Mouse (Mus musculus): ENCODE measurements around the gene Kmt2c.
"Not testable (repeated sequence)": the region's sequence is repeated elsewhere in the genome, so short reads cannot be mapped to it uniquely, and the experiment has no call there.

The Kmt2c gene

DNA sequence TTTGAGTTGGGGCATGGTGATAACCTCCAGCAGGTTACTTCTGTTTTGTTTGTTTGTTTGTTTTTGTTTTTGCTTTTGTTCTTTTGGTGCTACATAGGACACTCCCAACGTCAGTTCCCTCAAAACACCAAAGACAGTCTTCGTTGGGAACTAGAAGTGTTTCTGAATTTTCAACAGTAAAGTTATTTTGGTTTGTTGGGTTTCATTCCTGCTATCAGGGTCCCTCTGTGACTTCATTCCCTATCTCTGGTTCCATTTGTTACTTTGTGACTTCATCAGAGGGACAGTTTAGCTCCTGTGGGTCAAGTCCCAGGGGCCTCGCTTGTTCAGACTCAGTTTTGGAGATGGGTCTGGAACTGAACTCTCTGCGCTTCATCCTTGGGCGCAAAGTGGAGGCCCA is 17.2 kb upstream of the Kmt2c start, which contains the start of gene Cct8l1:
Gene Cct8l1 (plus strand): TSS at position 301 of the 400 bp plus-strand sequence.
- DNase-seq: no peak

DNA sequence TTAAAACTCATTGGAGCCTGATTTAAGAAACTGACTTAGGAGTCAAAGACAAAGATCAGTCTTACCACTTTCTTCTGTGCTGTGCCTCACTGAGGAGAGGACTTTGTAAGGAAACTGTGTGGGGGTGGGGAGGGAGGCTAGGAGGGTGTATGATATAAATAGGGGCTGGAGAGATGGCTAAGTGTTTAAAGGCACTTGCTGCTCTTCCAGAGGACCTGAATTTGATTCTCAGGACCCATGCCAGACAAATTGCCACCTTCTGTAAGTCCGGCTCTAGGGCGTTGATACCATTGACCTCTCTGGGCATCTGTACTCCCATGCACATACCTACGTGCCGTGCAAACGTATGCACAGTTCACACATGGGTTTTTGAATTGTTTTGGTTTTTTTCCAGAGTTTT is 7.5 kb upstream of the Kmt2c start:
- no peak for DNase-seq

DNA sequence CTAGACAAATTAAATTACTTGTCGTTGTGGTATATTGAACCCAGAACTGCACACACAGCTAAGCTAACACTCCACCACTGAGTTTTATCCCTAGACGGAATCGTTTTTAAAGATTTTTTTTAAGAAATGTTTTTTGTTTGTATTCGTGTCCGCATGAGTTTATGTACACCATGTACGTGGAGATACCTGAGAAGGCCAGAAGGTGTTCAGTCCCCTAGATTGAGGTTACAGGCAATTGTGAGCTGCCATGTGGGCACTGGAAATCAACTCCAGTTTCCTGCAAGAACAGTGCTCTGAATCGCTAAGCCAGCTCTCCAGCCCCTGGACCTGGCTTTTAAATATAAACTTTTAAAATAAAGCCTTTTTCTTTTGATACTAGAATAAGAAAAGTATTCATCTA is 2.1 kb upstream of the Kmt2c start:
- DNase-seq: no peak

DNA sequence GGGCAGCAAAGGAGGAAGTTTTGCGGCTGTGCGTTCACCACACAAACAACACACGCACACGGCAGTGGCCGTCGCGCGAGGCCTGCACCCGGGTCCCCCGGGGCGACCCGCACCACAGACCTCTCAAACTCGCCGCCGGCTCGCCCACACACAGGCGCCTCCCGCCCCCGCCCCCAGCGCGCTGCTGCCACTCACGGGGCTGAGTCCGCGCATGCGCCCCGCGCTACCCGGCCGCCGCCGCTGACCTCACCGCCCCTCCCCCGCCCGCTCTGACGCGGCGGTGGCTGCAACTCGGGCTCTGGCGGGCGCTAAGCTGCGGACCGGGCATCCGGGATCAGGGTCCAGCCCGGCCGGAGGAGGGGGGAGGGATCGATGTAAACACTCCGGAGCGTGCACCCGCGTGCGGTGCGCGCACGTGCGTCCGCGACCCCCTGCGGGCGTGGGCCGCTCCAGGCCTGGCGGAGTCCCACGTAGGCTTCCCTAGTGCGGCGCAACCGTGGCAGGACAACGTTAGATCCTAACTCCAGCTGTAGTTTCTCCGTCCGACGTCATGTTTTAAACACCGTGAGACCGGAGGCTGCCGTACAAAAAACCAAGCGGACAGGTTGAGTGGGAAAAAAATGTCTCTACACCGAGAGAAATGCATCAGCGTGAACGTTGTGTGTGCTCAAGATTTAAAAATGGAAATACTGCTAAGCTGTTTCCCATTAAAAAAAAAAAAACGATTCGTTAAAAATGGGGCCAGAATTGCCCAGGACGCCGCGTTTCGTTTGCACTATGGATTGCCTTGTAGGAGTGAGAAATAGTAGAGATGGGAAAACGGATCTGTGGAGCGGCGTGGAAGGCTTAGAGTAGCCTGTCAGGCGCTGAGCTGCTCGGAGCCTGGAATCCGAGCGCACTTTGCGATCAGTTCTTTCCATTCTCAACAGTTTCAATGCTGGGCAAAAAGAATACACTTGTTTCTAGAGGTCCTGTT is 1.1 kb upstream of the Kmt2c start:
- peak; percentile 97 for DNase-seq

DNA sequence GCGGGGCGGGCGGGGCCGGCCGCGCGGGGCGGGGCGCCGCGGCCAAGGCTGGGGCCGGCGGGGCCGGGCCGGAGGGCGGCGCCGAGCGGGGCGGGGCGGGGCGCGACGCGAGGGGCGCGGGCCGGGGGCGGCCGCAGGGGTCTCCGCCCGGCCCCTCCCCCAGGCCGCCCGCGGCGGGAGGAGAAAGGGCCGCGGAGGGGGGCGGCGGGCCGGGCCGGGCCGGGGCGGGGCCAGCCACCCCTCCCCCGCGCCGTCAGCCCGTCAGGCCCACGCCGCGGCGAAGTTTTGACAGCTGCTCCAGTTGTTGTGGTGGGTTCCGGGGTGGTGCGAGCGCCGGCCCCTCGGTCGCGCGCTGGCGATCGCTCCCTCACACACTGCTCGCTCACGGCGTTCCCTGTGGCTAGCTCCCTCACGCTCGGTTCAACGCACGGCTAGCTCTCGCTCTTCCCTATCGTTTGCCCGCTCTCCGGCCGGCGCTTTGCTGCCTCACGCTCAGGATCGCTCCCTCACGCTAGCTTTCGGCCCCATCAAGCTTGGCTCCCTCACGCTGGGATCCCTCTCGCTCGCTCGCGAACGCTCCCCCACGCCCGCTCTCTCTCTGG is 339 bp upstream of the Kmt2c start:
- peak; percentile 77 for DNase-seq

DNA sequence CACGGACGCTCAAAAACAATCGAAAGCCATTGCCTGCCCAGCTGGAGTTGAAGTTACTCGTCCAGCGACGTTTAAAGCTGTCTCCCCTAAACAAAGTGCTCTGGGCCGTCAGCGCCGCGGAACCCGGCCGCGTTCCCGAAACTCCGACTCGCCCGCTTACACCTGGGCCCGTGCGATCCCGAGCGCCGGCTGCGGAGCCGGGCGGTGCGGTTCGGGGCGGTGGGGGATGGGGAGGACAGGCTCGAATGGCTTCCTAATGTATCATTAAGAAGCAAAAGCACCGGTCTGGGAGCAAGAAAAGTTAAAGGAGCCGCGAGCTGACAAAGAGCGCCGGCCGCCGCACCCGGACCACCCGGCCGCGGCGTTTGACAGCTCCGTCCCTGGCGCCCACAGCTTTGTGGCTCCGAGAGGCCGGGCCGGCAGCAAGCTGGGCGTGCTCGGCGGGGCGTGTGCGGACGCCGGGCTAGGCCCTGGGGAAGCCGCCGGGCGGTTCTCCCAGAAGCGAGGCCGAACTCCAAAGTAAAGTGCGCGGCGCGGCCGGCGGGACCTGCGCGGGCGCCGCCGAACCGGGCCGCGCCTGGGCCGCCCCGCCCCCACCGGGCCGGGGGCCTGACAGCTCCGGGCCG is 750 bp downstream of the Kmt2c start:
- peak; percentile 42 for DNase-seq

DNA sequence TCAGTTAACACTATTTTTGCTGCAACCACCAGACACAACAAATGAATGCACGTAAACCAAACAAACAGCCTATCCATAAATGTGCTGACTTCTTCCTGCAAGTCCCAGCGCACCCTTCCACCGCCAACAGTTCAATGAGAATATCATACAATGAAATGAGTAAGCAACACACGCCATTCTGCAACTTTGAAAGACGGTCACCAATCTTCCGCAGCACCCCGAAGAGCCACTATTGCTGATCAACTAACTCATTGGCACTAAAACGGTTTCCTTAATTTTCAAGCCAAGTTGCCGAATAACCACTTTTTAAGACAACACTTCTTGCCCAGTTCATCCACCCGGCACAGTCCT is 1.2 kb downstream of the Kmt2c start:
- DNase-seq: peak; percentile 22

DNA sequence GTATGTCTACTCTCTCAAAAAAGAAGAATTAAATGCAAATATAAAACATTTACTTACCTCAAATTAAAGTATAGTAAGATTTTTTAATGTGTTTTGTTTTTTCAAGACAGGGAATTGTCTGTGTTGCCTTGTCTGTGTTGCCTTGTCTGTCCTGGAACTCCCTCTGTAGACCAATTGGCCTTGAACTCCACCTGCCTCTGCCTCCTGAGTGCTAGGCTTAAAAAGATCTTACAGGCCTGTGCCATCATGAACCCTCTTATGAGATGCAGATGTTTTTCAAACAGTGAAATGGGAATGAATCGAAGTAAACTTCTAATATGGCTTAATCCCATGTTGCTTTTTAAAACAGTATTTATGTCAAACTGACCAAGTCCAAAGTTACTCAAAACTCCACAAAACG is 1.9 kb downstream of the Kmt2c start:
- no peak for DNase-seq

DNA sequence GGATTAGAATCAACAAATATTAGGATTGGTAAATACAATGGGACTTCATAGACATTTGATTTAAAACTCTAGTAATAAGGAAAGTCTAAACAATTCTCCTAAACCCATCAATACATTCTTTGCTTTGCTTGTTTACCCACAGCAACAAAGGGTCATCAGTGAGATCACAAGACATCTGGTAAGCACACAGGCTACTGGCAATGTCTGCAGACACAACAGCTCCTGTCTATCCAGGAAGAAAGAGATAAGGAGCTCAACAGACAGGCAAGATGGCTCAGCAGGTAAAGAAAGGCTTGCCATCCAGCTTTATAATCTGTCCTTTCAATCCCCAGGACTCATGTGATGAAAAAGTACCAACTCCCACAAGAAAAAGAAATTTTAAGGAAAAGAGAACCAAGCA is 19.7 kb downstream of the Kmt2c start:
- DNase-seq: no peak

DNA sequence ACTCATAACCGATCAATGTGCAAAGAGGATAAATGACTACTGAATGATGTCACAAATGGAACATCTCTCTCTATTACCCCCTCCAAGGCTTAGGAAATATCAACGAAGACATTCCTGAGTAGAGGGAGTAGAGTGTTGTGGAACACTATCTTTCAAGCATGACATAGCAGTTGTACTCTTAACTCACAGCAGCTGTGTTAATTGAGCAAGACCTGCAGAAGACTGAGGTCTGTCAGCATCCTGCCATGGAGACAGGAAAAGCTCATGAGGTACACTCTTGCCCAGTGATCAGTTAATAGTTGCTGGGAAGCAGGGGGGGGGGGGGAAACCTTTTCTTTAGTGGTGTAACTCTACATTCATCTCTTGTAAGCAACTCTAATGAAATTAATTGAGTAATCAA is 22.8 kb downstream of the Kmt2c start:
- DNase-seq: no peak

DNA sequence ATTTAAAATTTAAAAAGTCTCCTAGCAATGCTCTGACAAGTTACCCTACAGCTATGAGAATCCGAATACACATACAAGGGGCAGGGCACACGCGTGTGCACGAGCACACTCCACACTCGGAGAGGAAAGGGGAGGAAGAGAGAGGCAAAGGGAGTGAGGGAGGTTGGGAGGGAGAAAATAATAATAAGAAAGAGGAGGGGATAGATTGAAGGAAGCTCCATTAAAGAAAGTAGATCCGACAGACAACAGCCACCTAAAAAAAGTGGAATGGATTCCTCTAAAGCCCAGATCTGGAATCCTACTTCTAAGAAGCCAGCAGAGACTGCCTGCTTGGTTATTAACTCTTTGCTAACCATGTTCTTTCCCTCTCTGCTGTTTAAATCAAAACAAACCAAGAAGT is 26.5 kb downstream of the Kmt2c start:
- DNase-seq: peak; percentile 30

DNA sequence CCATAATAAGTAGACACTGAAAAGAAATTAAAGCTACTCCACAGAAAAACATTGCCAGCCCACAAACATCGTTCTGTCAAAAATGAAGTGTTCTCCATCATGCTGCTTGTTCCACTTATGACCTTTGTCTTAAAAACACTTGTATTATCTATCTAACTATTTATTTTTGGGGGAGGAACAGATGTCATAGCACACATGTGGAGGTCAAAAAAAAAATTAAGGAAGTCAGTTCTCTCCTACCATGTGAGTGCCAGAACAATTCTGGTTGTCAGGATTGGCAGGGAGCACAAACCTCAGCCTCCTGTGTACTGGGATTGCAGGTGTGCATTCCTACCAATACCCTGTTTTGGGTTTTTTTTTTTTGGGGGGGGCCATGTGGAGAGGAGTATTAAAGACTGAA is 36.6 kb downstream of the Kmt2c start:
- no peak for DNase-seq

DNA sequence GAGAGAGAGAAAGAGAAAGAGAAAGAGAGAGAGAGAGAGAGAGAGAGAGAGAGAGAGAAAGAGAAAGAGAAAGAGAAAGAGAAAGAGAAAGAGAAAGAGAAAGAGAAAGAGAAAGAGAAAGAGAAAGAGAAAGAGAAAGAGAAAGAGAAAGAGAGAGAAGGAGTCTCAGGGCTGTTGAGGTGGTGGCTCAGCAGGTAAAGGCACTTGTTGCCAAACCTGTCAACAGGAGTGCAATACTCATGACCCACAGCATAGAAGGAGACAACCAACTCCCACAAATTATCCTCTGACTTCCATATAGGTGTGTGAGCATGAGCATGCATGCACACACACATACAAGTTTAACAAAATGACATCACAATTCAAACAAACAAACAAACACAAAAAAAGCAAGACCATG is 43.2 kb downstream of the Kmt2c start:
- not testable (repeated sequence) for DNase-seq

DNA sequence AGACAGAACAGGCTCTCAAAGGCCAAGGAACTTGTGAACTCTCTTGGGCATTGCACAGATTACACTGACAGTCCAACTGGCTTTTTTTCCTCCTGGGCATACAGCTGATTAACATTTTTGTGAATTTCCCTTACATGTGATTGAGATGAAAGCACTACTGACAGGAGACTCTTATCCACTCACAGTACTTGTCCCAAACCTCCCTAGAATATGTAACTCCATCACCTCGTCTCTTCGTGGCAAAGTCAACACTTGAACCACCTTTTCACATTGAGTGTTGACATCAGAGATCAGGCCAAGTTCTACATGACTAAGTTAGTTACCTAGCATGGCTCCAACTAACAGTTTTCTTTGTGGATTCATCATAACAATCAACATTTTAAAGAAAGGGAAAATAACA is 45.9 kb downstream of the Kmt2c start:
- DNase-seq: peak; percentile 55

DNA sequence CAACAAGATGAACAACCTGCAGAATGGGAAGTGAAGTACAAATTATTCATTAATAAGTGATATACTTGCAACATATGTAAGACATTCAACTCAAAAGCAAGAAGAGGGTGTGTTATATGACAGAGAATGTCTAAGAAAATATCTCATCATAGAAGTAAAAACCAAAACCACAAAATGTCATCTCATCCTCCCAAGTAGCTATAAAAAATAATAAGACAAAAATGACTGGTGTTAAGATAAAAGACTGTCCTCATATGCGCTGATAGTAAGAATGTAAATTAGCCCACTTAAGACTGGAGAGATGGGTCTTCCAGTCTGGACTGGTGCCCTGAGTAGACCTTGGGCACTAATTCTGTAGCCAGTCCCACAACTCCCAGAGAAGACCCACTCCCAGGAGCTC is 61.1 kb downstream of the Kmt2c start:
- no peak for DNase-seq

DNA sequence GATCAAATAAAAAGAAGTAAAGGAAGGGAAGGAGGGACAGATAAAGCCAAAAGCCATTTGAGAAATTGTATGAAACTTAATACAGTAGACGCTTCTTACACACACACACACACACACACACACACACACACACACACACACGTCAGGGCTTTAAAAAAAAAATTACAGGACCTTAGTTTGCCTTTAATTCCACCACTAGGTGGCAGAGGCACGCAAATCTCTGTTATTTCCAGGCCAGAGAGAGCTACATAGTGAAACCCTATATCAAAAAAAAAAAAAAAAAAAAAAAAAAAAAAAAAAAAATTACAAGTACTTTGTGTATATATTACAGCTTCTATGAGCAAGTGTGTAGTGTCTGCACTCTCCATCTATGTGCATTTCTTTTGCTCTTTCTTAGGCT is 62.5 kb downstream of the Kmt2c start:
- peak; percentile 85 for DNase-seq

DNA sequence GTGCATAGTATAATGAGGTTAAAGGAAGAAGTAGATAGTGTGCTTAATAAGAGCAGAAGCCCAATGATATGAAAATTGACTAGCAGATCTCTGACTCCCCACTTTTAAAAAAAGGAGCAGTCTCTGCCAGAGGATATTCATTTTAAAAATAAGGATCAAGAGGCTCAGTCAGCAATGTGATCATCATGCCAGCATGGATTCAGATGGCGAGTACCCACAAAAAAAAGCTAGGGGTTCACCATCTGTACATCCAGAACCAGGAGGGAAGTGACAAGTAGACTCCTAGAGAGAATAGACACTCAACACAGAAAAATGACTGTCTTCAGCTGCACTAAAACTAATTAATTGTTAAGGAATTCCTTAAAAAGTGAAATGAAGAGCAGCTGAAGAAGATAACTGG is 76.0 kb downstream of the Kmt2c start:
- DNase-seq: no peak

DNA sequence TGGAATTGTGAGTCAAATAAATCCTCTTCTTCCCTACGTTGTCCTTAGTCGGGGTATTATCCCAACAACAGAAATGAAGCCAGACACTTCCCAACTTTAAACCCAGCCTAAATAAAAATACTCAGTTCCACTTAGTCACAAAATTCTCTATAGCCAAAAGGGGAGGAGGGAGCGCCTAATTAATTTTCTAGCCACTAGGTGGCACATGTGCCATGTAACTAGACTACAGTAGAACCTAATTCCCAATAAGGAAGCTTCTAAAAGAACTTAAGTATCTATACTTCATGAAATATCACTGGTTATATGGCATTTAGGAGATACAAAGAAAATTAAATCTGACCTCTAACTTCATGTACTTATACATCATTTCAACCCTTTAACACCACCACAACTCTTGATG is 78.0 kb downstream of the Kmt2c start:
- peak; percentile 92 for DNase-seq

DNA sequence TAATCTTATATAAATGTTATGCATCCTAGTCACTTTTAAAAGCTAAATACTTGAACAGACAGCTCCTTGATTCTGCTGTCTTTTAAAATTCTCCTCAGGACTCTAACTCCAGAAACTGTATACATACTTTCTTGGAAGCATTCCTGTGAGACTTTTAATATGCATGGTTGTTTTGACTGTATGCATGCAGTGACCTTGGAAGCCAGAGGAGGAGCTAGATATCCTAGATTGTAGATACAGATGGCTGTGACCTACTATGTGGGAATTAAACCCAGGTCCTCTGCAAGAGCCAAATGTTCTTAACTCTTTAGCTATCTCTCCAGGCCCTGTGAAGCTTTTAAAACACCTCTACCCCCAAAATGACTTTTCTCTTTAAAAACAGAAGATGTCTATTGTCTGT is 83.2 kb downstream of the Kmt2c start:
- DNase-seq: no peak

DNA sequence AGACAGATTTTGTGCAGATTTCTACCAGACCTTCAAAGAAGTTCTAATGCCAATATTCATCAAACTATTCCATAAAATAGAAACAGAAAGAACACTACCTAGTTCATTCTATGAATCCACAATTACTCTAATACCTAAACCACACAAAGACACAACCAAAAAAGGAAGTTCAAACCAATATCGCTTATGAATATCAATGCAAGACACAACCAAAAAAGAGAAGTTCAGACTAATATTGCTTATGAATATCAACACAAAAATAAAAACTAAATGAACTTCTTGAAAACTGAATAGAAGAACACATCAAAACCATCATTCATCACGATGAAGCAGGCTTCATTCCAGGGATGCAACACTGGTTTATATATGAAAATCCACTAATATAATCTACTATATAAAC is 101.9 kb downstream of the Kmt2c start:
- DNase-seq: no peak

DNA sequence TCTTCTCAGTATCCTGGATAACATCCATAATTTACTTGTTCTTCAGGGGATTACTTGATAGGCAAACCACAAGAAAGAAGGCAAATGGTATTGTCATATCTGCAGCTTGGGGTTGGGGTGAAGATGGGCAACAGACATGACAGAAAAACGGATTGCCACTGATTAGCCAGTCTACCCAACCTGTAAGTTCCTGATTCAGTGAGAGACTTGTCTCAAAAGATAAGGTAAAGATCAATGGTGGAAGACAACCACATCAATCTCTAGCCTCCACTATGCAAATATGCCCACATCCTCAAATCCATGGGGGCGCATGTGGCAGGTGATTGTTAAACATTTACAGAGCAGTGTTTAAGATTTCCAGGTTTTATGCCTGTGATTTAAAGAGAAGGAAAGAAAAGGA is 105.9 kb downstream of the Kmt2c start:
- DNase-seq: no peak

DNA sequence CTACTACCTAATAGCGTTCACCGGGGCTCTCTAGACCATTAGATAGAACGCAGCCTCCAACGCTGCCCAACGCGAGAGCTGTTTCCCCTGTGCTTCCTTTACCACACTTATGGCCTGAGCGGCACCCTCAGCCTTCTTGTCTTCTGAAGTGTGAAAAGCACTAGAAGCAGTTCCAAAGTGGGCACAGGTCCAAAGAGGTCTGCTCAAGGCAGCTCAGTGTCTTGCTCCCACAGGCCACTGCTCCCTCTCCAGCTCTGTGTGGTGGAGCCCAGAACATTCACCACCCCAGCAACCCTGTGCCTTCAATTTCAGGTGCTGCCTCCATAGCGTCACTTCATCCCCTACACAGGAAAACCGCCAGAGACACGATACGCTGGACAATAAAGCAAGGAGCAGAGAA is 115.0 kb downstream of the Kmt2c start:
- peak; percentile 8 for DNase-seq

DNA sequence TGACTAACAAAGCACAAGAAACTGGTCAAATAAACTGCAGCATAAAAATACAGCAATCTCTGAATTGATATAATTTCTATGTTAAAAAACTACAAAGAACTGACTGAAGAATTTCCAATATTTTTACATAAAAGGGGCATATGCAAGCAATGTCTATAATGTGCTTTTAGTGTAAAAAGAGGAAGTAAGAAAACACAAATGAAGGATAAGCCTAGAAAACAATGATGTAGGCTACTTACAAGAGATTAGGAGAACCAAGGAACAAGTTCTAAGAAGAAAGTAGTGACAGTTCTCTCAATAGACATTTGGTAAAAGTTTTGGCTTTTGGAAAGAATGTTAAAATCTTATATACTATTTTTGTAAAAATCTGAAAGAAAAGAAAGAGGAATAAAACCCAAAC is 119.4 kb downstream of the Kmt2c start:
- no peak for DNase-seq

DNA sequence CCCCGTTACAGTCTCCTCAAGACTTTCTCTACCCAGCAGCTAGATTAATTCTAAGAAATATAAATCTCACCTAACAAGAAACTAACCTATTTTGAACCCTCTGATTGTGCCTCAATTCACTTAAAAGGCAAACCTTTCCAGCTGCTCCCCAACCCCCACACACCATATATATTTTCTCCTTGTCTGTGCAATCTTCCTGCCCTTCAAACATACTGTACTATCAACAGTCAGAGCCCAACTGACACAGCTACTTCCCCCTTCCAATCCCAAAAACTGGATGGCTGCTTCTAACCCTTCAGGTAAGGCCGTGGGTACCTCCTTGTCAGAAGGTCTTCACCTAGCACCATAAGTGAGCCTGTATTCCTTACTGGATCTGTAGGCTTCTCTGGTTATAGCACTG is 130.2 kb downstream of the Kmt2c start:
- no peak for DNase-seq
